Mouse (Mus musculus): ENCODE results near the gene Zfp639. TPM values are rescaled to one million over a fixed set of nuclear protein-coding genes. Genes with fewer than 3 reads are reported as not detected.

Zfp639 gene
- polyA plus RNA-seq, 1 experiment from 2014 or later = 40.9 TPM

DNA sequence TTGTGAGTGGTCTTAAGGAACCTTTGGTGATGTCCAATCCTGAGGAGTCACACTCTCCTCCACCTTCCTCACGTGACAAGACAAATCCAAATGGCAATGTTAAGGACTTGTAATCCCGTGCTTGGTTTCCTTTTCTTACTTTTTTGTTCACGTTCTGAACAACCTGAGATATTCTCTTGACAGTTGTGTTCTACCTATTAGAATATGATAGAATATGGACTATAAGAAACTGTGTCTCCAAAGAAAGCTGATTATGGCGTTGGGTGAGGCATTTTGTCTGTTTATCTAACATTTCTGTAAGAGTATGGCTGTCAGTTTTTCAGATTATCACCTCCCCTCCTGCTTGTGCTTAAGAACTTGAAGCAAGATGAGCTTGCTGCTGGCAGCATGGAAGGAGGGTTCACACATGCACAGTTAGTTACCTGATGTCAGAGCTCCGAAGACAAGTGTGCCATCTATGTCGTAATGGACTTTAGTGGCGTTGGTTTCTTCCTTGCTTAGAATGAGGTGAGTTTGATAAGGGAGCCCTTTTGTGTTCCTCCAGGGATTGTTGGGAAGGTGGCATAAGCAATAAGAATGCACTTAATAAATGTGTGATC is 2.7 kb downstream of the Zfp639 start:
- no peak overlapping the region for H3K9ac ChIP-seq (ENCODE audit: low read length)

DNA sequence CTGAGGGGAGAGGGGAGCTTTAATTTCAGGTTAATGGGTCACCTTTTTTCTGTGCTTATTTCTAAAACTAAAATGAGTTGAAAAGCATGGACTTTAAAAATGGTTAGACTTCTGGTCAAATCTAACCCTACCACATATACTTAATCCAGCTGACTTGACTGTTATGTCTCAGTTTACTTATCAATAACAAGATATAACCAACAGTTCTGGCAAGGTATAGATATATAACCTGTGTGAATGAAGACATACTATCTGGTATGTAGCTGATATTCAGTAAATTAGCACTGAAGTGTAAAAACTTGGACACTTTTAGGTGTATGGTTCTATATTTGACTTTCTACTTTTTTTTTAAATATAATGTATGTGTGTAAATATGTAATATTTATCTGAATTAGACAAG is 3.5 kb downstream of the Zfp639 start:
- Histone ChIP-seq H3K4me3 (ENCODE audit: low read depth, low read length) (no peak overlapping the region), H3K9ac (ENCODE audit: low read length) (no peak overlapping the region), H3K4me2 (ENCODE audit: low read length) (no peak overlapping the region), H3K36me3 (ENCODE audit: control insufficient read depth, insufficient read depth, low read length) (peaks cover 51% of the 10 kb centered on the region), H3K9me3 (ENCODE audit: control insufficient read depth, low read length) (no peaks in the 10 kb centered on the region), H3K27ac (ENCODE audit: low read depth) (no peak overlapping the region), H3K4me1 (replicated peaks; ENCODE audit: control insufficient read depth, insufficient read depth, low read length) (peaks cover 17% of the 10 kb centered on the region), H3K27me3 (replicated peaks; ENCODE audit: control insufficient read depth, insufficient read depth, low read length) (no peaks in the 10 kb centered on the region)
- no peak for ATAC-seq (replicated peaks; ENCODE audit: low FRiP score, low TSS enrichment, low read depth)
- no peak for DNase-seq (ENCODE audit: low spot score)

More for the DNA sequence above, 2.7 kb downstream of the Zfp639 start:
- no peak for DNase-seq (ENCODE audit: low spot score)
- Histone ChIP-seq H3K4me3 (ENCODE audit: low read depth, low read length) (no peak overlapping the region), H3K36me3 (ENCODE audit: control insufficient read depth, insufficient read depth, low read length) (peaks cover 44% of the 10 kb centered on the region), H3K27me3 (replicated peaks; ENCODE audit: control insufficient read depth, insufficient read depth, low read length) (no peaks in the 10 kb centered on the region), H3K4me1 (replicated peaks; ENCODE audit: control insufficient read depth, insufficient read depth, low read length) (peaks cover 17% of the 10 kb centered on the region), H3K9me3 (ENCODE audit: control insufficient read depth, low read length) (no peaks in the 10 kb centered on the region), H3K27ac (ENCODE audit: low read depth) (no peak overlapping the region), H3K4me2 (ENCODE audit: low read length) (no peak overlapping the region)
- ATAC-seq (replicated peaks; ENCODE audit: low FRiP score, low TSS enrichment, low read depth) = no peak
- WGBS = 87% methylated on average over 7 of the region's 7 CpGs

GRCm38 (mm10) chr3:32527181-32527580 is 17.1 kb downstream of the Zfp639 start:
- Histone ChIP-seq H3K4me2 (ENCODE audit: low read length) (no peak overlapping the region), H3K4me3 (ENCODE audit: low read depth, low read length) (no peak overlapping the region), H3K9me3 (ENCODE audit: control insufficient read depth, low read length) (peaks cover 3% of the 10 kb centered on the region; the same call in 1 of the 2 replicates), H3K27ac (ENCODE audit: low read depth) (no peak overlapping the region), H3K4me1 (replicated peaks; ENCODE audit: control insufficient read depth, insufficient read depth, low read length) (peaks cover 6% of the 10 kb centered on the region), H3K36me3 (ENCODE audit: control insufficient read depth, insufficient read depth, low read length) (peaks cover 10% of the 10 kb centered on the region), H3K9ac (ENCODE audit: low read length) (no peak overlapping the region), H3K27me3 (replicated peaks; ENCODE audit: control insufficient read depth, insufficient read depth, low read length) (no peaks in the 10 kb centered on the region)
- ATAC-seq (replicated peaks; ENCODE audit: low FRiP score, low TSS enrichment, low read depth) (no peak), DNase-seq (ENCODE audit: low spot score) (no peak)
- WGBS = 92% methylated on average over 4 of the region's 4 CpGs

DNA sequence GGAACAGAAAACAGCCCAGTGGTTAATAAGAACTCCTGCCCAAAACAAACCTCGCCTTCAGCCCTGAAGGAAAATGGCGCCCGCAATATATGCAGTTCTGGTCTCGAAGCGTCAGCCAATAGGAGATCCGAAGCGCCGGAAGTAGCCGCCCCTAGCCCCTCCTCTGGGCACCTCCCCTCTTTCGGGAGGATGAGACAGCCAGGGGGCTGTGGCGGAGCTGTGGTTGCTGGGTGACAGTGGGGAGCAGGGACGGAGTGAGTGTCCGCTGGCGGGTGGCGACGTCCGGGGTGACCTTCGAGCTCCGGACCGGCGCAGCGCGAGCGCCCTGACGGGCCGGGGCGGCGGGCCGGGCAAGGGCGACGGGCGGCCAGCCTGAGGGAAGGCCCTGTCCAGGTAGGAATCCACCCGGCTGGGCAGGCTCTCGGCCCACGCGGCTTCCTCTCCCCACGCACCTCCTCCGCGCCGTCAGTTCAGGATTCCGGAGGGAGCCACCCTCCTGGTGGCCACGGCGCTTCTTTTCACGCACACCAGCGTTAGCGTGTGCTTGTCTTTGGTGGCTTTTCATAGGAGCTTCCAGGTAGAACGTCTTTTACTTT is 19.3 kb downstream of the Zfp639 start, which contains the start of gene Mfn1:
Gene Mfn1 (plus strand): TSS at position 163 of the 596 bp plus-strand sequence.
- Histone ChIP-seq H3K4me2 (ENCODE audit: low read length) (peak within 1 kb of the TSS; percentile 73), H3K27me3 (replicated peaks; ENCODE audit: control insufficient read depth, insufficient read depth, low read length) (no peaks in the 10 kb centered on the region), H3K9ac (ENCODE audit: low read length) (peak within 1 kb of the TSS; percentile 74), H3K27ac (ENCODE audit: low read depth) (no peak within 1 kb of the TSS; the same call in 1 of the 2 replicates), H3K9me3 (ENCODE audit: control insufficient read depth, low read length) (peaks cover 3% of the 10 kb centered on the region; the same call in 1 of the 2 replicates), H3K36me3 (ENCODE audit: control insufficient read depth, insufficient read depth, low read length) (peaks cover 5% of the 10 kb centered on the region; the same call in 1 of the 2 replicates), H3K4me3 (ENCODE audit: low read depth, low read length) (peak within 1 kb of the TSS; percentile 88), H3K4me1 (replicated peaks; ENCODE audit: control insufficient read depth, insufficient read depth, low read length) (peaks cover 6% of the 10 kb centered on the region)
- DNase-seq (ENCODE audit: low spot score) = peak; percentile 93
- 2% methylated on average over 42 of the region's 47 CpGs for whole genome bisulfite sequencing
- ATAC-seq (replicated peaks; ENCODE audit: low FRiP score, low TSS enrichment, low read depth) = peak; percentile 98

DNA sequence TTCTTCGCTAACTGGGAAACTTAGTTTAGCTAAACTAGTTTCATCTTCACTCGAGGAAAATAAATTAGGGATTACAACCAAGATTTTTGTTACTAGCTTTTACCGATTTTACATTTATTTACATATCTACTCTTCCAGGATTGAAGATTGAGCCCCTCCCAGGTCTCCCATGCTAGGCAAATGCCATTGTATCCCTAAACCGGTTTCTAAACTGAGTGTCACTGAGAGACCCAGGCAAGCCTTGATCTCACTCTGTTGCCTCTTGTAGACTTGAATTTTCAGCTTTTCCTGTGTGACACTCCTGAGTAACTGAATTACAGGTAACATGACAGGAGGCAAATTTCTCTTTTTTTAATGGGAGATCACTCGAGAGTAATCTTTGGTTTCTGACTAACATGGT is 20.0 kb downstream of the Zfp639 start:
- Histone ChIP-seq H3K9ac (ENCODE audit: low read length) (peak overlapping the region; percentile 74), H3K36me3 (ENCODE audit: control insufficient read depth, insufficient read depth, low read length) (peaks cover 11% of the 10 kb centered on the region), H3K4me1 (replicated peaks; ENCODE audit: control insufficient read depth, insufficient read depth, low read length) (peaks cover 6% of the 10 kb centered on the region), H3K27ac (ENCODE audit: low read depth) (no peak overlapping the region), H3K4me3 (ENCODE audit: low read depth, low read length) (peak overlapping the region; percentile 88), H3K4me2 (ENCODE audit: low read length) (peak overlapping the region; percentile 73), H3K9me3 (ENCODE audit: control insufficient read depth, low read length) (peaks cover 3% of the 10 kb centered on the region; the same call in 1 of the 2 replicates), H3K27me3 (replicated peaks; ENCODE audit: control insufficient read depth, insufficient read depth, low read length) (no peaks in the 10 kb centered on the region)
- no peak for ATAC-seq (replicated peaks; ENCODE audit: low FRiP score, low TSS enrichment, low read depth)
- DNase-seq (ENCODE audit: low spot score) = no peak
- 14% methylated on average over 5 of the region's 5 CpGs for WGBS

GRCm38 (mm10) chr3:32535692-32536091 is 25.6 kb downstream of the Zfp639 start:
- Histone ChIP-seq H3K4me2 (ENCODE audit: low read length) (no peak overlapping the region), H3K4me3 (ENCODE audit: low read depth, low read length) (no peak overlapping the region), H3K27me3 (replicated peaks; ENCODE audit: control insufficient read depth, insufficient read depth, low read length) (no peaks in the 10 kb centered on the region), H3K27ac (ENCODE audit: low read depth) (no peak overlapping the region), H3K4me1 (replicated peaks; ENCODE audit: control insufficient read depth, insufficient read depth, low read length) (no peaks in the 10 kb centered on the region), H3K9me3 (ENCODE audit: control insufficient read depth, low read length) (no peaks in the 10 kb centered on the region), H3K36me3 (ENCODE audit: control insufficient read depth, insufficient read depth, low read length) (peaks cover 48% of the 10 kb centered on the region), H3K9ac (ENCODE audit: low read length) (no peak overlapping the region)
- WGBS = 62% methylated on average over 1 of the region's 1 CpGs
- DNase-seq (ENCODE audit: low spot score) (no peak), ATAC-seq (replicated peaks; ENCODE audit: low FRiP score, low TSS enrichment, low read depth) (no peak)

DNA sequence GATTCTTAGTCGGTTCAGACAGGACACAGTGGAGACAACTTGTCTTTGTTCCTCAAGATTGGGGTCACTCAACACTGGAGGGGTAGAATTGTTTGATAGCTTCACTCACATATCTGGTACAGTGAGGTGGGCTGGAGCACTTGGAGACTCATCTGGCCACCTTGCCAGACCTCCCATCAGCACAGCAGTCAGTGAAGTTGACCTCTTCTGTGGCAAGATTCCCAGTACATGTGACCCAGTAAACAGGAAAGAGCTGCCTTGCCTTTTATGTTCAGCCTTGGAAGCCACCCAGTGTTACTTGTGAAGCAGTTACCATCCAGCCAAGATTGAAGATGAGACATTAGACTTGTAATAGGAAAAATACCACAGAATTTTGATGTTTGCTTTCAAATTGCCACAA is 27.5 kb downstream of the Zfp639 start:
- no peak overlapping the region for H3K9ac ChIP-seq (ENCODE audit: low read length)
- no peaks in the 10 kb centered on the region for H3K9me3 ChIP-seq (ENCODE audit: control insufficient read depth, low read length)
- no peak for DNase-seq (ENCODE audit: low spot score)
- no peaks in the 10 kb centered on the region for H3K4me1 ChIP-seq (replicated peaks; ENCODE audit: control insufficient read depth, insufficient read depth, low read length)
- no peaks in the 10 kb centered on the region for H3K27me3 ChIP-seq (replicated peaks; ENCODE audit: control insufficient read depth, insufficient read depth, low read length)
- no peak for ATAC-seq (replicated peaks; ENCODE audit: low FRiP score, low TSS enrichment, low read depth)
- no peak overlapping the region for H3K4me2 ChIP-seq (ENCODE audit: low read length)
- no peak overlapping the region for H3K27ac ChIP-seq (ENCODE audit: low read depth)
- no peak overlapping the region for H3K4me3 ChIP-seq (ENCODE audit: low read depth, low read length)
- WGBS = 78% methylated on average over 1 of the region's 1 CpGs
- peaks cover 60% of the 10 kb centered on the region for H3K36me3 ChIP-seq (ENCODE audit: control insufficient read depth, insufficient read depth, low read length)

- H3K27ac ChIP-seq (ENCODE audit: low read depth) = no peak overlapping the region
- H3K4me3 ChIP-seq (ENCODE audit: low read depth, low read length) = no peak overlapping the region
- peaks cover 65% of the 10 kb centered on the region for H3K36me3 ChIP-seq (ENCODE audit: control insufficient read depth, insufficient read depth, low read length)
- no peaks in the 10 kb centered on the region for H3K9me3 ChIP-seq (ENCODE audit: control insufficient read depth, low read length)
- no peak for DNase-seq (ENCODE audit: low spot score)
- no peak overlapping the region for H3K9ac ChIP-seq (ENCODE audit: low read length)
- WGBS = 93% methylated on average over 5 of the region's 5 CpGs
- no peaks in the 10 kb centered on the region for H3K27me3 ChIP-seq (replicated peaks; ENCODE audit: control insufficient read depth, insufficient read depth, low read length)
- no peak overlapping the region for H3K4me2 ChIP-seq (ENCODE audit: low read length)
- ATAC-seq (replicated peaks; ENCODE audit: low FRiP score, low TSS enrichment, low read depth) = no peak
- no peaks in the 10 kb centered on the region for H3K4me1 ChIP-seq (replicated peaks; ENCODE audit: control insufficient read depth, insufficient read depth, low read length)
Observed at GRCm38 (mm10) chr3:32538091-32538490, 28.0 kb downstream of the Zfp639 start.

- H3K9ac ChIP-seq (ENCODE audit: low read length) = no peak overlapping the region
- WGBS = 91% methylated on average over 1 of the region's 1 CpGs
- no peak for ATAC-seq (replicated peaks; ENCODE audit: low FRiP score, low TSS enrichment, low read depth)
Observed at GRCm38 (mm10) chr3:32553061-32553460, 43.0 kb downstream of the Zfp639 start.

More at GRCm38 (mm10) chr3:32553061-32553460, 43.0 kb downstream of the Zfp639 start:
- Histone ChIP-seq H3K4me1 (replicated peaks; ENCODE audit: control insufficient read depth, insufficient read depth, low read length) (no peaks in the 10 kb centered on the region), H3K27ac (ENCODE audit: low read depth) (no peak overlapping the region), H3K4me3 (ENCODE audit: low read depth, low read length) (no peak overlapping the region), H3K4me2 (ENCODE audit: low read length) (no peak overlapping the region), H3K9me3 (ENCODE audit: control insufficient read depth, low read length) (no peaks in the 10 kb centered on the region), H3K27me3 (replicated peaks; ENCODE audit: control insufficient read depth, insufficient read depth, low read length) (no peaks in the 10 kb centered on the region), H3K36me3 (ENCODE audit: control insufficient read depth, insufficient read depth, low read length) (peaks cover 34% of the 10 kb centered on the region)
- no peak for DNase-seq (ENCODE audit: low spot score)

Measured in intestine, embryonic 14.5 days (tissue).